Mouse (Mus musculus): Measurements from ENCODE around the gene Ccr4.

Ccr4 gene

DNA sequence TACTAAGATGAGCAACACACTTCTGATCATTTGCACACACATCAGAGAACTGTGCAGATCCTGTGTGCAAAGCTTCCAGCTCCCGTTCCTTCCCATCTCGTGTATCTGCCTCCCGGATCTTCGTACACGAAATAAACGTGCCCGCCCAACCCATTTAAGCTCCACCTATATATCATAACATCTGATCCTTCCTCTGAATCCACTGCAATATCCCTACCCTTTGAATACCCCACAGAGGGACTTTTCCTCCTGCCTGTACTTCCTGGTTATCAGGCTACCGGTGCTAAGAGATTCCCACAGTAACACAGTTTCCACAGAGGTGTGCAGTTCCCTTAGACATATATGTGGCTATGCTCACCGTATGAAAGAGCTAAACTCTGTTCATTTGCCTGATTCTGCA, at the start of gene Ccr4:
Gene Ccr4, minus strand, starts transcription at position 101 of the 400 bp plus-strand sequence.
- DNase-seq = no peak

- no peak for DNase-seq
Observed at GRCm38 (mm10) chr9:114553828-114554227, 49.1 kb upstream of the Ccr4 start.

DNA sequence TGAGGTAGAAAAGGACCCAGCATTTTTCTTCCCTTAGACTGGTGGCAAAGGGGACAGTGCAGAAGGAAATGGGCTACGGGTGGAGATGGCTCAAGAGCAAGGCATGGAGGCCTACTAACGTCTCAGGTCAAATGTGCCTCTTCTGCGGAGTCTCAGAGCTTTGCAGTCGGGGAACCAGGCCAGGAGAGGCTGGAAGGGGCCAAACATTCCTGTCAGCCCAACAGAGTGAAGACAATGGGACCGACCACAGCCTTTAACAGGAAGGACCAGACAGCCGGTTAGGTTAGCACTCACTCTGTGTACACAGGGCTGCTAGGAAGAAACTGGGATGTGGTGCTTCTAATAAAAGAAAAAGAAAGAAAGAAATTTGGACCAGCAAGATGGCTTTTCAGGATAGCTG, 45.3 kb upstream of the Ccr4 start:
- no peak for DNase-seq

GRCm38 (mm10) chr9:114549117-114549516, 44.4 kb upstream of the Ccr4 start:
- no peak for DNase-seq

- DNase-seq = no peak
Observed at GRCm38 (mm10) chr9:114548496-114548895, 43.8 kb upstream of the Ccr4 start.

DNA sequence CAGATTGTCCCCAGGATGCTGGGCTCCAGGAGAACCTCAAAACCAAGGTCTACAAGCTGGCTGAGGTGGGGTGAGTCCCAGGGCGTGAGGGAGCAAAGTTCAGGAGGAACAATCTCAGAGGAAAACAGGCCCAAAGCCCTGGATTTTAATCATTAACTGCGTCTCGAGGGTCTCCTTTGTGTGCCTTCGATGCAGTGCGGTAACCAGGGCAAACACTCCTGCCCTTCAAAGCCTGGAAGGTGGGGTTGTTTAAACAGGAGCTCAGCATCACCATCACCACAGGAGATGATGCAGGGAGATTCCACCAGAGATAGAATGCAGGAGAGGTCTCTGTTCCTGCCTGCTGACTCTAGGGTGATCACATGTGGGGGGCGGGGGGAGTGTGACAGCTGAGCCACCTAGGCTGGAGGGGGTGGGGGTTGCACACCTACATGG, 42.9 kb upstream of the Ccr4 start:
- DNase-seq = no peak

- no peak for DNase-seq
Observed at GRCm38 (mm10) chr9:114546765-114547164, 42.0 kb upstream of the Ccr4 start.

DNA sequence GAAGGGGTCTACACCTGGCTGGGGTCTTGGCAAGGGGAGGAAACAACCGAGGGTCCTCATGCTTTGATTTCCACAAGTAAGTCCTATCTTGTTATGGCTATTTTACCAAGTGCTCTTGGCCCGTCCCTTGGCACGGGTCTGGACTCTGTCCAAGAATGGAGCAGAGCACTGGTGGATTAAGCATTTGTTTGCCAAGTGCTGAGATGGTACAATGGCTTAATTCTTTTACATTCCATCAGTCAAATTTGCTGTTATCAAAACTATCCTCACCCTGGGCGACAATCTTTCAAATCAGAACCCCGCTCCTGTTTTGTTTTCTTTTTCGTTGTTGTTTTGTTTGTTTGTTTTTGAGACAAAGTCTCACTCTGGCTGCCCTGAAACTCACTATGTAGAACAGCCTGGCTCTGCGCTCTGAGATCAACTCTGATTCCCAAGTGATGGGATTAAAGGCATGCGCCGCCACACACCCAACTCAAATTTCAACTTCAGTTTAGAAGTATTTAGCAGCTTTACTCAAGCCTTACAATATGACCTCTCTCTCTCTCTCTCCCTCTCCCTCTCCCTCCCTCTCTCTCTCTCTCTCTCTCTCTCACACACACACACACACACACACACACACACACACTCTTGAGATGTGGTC, 40.2 kb upstream of the Ccr4 start:
- peak; percentile 8 to 14 for DNase-seq

DNA sequence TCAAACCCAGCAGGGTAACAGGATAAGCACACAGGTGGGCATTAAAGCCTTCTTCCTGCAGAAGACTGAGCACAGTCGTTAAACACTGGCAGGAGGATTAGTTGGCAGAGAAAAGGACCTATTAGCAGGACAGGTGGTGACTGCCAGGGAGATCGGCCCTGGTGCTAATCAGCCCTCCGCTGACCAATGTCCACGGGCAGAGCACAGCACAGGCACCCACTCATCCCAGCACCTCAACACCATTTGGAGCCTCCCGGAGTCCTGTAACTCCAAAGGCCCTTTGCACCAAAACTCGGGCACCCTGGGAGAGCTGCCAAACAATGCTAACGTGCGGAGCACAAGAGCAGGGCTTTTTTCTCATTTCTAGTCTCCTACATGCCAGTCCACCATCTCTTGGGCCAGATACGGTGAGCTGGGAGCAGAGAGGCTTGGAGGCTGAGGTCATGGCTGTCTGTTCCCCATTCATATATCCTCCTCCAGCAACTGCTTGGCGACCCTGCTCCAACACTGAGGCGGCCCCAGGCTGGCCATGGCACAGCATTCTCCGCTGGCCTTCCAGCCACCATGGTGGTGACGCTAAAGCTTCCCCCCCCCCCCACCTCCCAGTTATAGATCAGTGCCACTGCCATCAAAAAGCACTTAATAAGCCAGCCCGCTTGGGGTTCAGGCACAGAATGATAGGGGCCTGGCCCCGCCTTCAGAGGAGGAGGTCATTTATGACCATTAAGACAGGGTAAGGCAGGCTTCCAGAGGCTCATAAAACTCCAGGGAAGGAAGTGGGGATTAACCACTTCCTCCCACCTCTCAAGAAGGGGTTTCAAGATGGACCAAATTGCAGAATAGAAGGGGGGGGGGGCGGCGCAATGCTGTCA, 39.4 kb upstream of the Ccr4 start:
- DNase-seq = peak; percentile 24 to 25

- no peak for DNase-seq
Observed at GRCm38 (mm10) chr9:114541279-114541741, 36.6 kb upstream of the Ccr4 start.

DNA sequence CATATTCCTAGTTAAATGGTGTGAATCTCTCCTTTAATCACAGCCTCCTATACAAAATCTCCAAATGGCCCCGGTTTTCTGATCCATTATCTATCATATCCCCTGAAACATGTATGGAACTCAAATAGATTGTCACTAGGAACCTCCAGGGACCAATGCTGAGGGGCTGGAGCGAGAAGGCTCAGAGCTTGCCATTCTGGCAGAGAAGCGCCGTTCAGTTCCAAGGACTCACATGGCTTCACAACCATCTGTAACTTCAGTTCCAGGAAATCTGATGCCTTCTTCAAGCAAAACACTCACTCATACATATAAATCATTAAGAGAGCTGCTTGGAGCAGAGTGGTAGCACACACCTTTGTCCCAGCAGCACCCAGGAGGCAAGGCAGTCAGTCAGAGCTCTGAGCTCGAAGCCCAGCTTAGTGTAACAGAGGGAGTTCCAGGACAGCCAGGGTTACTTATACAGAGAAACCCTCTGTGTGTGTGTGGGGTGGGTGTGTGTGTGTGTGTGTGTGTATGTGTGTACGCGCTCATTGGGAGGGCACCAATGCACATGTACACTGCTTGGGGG, 34.4 kb upstream of the Ccr4 start:
- no peak for DNase-seq

DNA sequence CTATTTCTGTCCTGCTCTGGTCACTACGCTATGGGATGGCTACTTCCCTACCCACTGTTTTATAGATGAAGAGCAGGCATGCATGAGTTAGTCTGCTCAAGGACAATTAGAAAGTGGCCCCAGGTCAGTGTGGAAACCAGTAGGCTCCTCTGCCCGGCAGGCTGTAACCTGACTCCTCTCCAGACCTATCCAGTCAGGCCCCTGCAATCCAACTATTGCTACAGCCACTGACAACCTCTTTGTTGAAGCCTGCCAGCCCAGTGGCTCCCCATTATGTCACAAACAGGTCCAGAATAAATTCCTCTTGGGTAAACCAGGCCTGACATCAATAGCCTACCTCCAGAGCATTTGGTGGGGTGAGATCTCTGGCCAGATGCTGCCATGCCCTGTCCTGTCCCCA, 31.9 kb upstream of the Ccr4 start:
- DNase-seq = no peak

GRCm38 (mm10) chr9:114534747-114535517, 30.2 kb upstream of the Ccr4 start:
- no peak for DNase-seq

- DNase-seq = no peak
Observed at GRCm38 (mm10) chr9:114533848-114534247, 29.1 kb upstream of the Ccr4 start.

- no peak for DNase-seq
Observed at GRCm38 (mm10) chr9:114531276-114531675, 26.6 kb upstream of the Ccr4 start.

DNA sequence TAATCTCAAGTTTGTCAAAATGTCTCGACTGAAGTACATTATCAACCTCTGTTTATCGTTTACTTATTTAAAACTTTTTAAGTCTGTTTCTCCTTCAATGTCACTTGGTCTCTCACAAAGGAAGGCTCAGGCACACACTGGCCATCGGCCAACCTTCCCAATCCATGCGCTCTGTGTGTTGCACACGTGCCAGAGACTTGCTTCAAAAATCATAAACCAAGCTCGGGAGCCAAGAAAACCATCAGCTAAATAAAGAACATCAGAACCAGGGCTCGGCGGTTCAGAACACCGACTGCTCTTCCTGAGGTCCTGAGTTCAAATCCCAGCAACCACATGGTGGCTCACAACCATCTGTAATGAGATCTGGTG, 23.9 kb upstream of the Ccr4 start:
- no peak for DNase-seq

DNA sequence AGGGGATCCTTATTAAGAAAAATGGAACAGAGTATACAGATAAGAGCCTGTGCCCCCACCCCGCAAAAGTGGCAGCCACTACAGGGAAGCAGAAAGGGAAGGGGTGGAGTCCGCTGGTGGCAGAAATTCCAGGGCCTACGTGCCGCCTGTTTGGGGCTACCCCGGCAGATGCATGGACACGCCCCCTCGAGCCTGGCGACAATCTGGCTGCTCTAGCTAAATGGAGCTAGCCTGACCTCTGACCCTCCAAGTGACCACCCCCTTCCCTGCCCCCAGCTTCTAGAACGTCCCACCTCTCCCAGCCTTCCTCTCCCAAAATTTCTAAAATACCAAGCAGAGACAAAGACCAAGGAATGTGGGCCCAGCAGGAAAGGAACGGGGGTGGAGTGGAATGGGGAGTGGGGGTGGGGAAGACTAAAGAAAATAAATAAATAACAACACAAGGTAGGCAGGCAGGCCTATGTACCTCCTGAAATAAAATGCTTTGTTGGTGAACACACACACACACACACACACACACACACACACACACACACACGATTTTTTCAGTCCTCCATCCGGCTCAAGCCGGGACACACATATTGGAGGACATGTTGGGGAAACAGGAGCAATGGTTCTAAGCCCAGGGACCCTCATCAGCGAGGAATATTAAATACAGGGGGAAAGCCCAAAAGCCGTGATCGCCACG, 23.4 kb upstream of the Ccr4 start:
- no peak for DNase-seq

DNA sequence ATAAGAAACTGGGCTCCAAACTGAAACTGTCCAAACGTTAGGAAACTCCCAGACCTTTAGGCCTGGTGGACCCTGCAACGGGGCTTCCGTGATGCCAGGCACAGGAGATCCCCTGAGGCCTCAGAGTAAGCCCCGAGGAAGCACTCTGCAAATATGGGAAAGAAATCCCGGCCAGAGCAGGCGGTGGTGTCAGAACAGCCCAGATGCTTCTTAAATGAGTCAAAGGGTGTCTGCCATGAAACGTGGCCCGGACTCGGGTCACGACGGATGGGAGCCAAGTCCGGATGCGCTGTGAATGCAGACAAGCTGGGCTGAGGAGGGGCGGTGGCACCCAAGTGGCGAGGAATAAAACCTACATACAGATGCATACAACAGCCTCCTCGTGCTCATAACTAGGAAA, 22.4 kb upstream of the Ccr4 start:
- no peak for DNase-seq

GRCm38 (mm10) chr9:114526581-114526980, 21.9 kb upstream of the Ccr4 start:
- DNase-seq = no peak

DNA sequence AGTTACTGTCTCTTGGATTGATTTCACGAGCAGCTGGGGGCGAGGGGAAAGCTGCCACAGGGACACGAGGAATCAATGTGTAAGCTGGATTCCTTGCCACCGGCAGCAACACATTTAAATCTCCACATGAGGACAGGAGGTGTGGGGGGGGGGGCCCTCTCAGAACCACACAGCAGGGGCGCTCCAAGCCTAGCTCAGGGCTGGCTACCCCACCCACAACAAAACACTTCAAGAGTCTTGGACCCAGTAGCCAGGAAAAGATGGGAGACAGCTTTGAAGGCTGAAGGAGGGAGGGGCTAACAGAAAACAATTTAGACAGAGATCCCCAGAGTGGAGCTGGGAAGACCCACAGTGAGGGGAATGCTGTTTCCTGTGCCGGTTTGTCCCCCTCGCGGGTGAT, 21.2 kb upstream of the Ccr4 start:
- no peak for DNase-seq

- no peak for DNase-seq
Observed at GRCm38 (mm10) chr9:114525073-114525633, 20.4 kb upstream of the Ccr4 start.

GRCm38 (mm10) chr9:114522501-114522900, 17.8 kb upstream of the Ccr4 start:
- no peak for DNase-seq
